Mouse (Mus musculus): ENCODE results near the gene Kifc5b.

Kifc5b gene

GRCm38 (mm10) chr17:26947231-26948100 lies 30.6 kb downstream of the Kifc5b start:
- DNase-seq (ENCODE audit: low spot score): no peak

GRCm38 (mm10) chr17:26948316-26949050 lies 31.6 kb downstream of the Kifc5b start:
- DNase-seq (ENCODE audit: low spot score): no peak

- DNase-seq (ENCODE audit: low spot score): no peak
Measured at GRCm38 (mm10) chr17:26949051-26949577, 32.2 kb downstream of the Kifc5b start.

GRCm38 (mm10) chr17:26949866-26950265 lies 33.0 kb downstream of the Kifc5b start:
- no peak for DNase-seq (ENCODE audit: low spot score)

- no peak for DNase-seq (ENCODE audit: low spot score)
Measured at GRCm38 (mm10) chr17:26950560-26951288, 33.8 kb downstream of the Kifc5b start.

GRCm38 (mm10) chr17:26951406-26951805 lies 34.5 kb downstream of the Kifc5b start:
- no peak for DNase-seq (ENCODE audit: low spot score)

GRCm38 (mm10) chr17:26951952-26952877 lies 35.3 kb downstream of the Kifc5b start:
- no peak for DNase-seq (ENCODE audit: low spot score)

- no peak for DNase-seq (ENCODE audit: low spot score)
Measured at GRCm38 (mm10) chr17:26953201-26953600, 36.3 kb downstream of the Kifc5b start.

- no peak for DNase-seq (ENCODE audit: low spot score)
Measured at GRCm38 (mm10) chr17:26953726-26954125, 36.8 kb downstream of the Kifc5b start.

GRCm38 (mm10) chr17:26956309-26956708 lies 39.4 kb downstream of the Kifc5b start:
- no peak for DNase-seq (ENCODE audit: low spot score)

- peak; percentile 83 for DNase-seq (ENCODE audit: low spot score)
Measured at GRCm38 (mm10) chr17:26956895-26957294, 40.0 kb downstream of the Kifc5b start.

GRCm38 (mm10) chr17:26957872-26958271 lies 41.0 kb downstream of the Kifc5b start:
- no peak for DNase-seq (ENCODE audit: low spot score)

GRCm38 (mm10) chr17:26958880-26959279 lies 42.0 kb downstream of the Kifc5b start:
- no peak for DNase-seq (ENCODE audit: low spot score)

GRCm38 (mm10) chr17:26959815-26960214 lies 42.9 kb downstream of the Kifc5b start:
- DNase-seq (ENCODE audit: low spot score): no peak

- no peak for DNase-seq (ENCODE audit: low spot score)
Measured at GRCm38 (mm10) chr17:26961572-26962240, 44.8 kb downstream of the Kifc5b start.

- no peak for DNase-seq (ENCODE audit: low spot score)
Measured at GRCm38 (mm10) chr17:26966993-26967392, 50.1 kb downstream of the Kifc5b start.

GRCm38 (mm10) chr17:26967477-26967876 lies 50.6 kb downstream of the Kifc5b start:
- no peak for DNase-seq (ENCODE audit: low spot score)

GRCm38 (mm10) chr17:26968200-26968611 lies 51.3 kb downstream of the Kifc5b start:
- no peak for DNase-seq (ENCODE audit: low spot score)

GRCm38 (mm10) chr17:26969257-26969656 lies 52.4 kb downstream of the Kifc5b start:
- DNase-seq (ENCODE audit: low spot score): no peak

GRCm38 (mm10) chr17:26970221-26970620 lies 53.3 kb downstream of the Kifc5b start:
- DNase-seq (ENCODE audit: low spot score): no peak
